Mouse (Mus musculus) brain, adult 2 months (tissue): ENCODE data around the gene Mybpc2.

Source experiments
- DNase-seq: peaks from one replicate; pipeline ENCODE4 v3.0.0; 2011; ENCODE audit warnings: low read depth, low spot score

Gene Mybpc2

DNA sequence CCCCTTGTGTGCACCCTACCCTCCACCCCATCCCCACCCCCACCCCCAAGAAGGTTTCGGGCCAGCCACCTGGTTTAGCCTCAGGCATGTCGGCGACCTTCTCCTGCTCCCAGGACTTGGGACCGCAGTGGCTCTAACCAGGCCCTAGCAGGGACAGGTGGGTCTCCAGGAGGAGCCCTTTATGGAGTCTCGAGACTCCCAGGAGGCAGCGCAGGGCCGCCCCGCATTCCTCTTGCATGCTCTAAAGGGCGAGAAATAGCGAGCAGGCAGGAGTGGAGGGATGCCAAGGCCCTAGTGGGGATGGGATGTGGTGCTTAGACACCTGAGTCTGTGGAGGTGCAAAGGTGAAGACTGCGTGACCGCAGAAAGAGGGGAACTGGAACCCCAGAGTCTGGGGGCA, at the start of gene Mybpc2:
Gene Mybpc2 (minus strand): TSS at position 155 of the 400 bp plus-strand sequence.
- DNase-seq = no peak

DNA sequence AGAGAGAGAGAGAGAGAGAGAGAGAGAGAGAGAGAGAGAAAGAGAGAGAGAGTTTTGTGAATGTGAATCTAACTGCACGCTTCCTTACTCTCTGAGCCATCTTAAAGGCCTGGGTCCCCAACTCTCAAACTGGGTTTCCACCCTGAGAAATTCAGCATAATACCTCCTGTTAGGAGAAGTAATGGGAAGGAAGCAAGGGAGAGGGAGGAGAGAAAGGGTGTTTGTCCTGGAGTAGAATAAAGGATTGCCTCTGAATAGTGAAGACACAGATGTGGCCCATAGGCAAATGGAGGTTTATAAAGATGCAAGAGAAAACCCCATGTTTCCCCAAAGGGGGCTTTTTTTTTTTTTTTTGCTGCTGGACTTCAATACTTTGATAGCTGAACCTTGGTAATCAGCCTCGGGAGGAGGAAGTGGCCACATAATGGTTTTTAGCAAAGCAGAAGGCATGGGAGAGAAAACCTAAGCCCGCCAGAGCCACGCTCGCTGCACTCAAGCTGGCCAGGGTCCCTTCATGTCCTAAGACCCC, 48.6 kb upstream of the Mybpc2 start:
- no peak for DNase-seq

DNA sequence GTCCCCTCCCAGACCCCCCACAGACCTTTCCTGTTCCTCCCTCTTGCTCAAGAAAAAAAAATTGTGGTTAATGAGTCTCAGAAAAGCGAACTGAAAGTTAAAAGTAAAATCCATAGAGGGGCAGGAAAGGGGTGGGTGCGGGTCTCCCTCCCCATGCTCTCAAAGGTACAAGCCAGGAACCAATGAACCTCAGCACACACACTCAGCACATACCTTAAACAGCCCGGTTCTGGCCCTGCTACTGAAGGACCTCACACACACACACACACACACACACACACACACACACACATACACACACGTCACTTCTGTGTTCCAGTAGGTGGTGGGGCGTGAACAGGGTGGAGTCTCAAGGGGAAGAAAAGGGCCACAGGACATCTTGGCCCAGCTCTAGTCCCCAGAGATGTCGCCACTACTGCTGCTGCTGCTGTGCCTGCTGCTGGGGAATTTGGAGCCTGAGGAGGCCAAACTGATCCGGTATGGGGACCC, 47.8 kb upstream of the Mybpc2 start, which contains the start of gene Napsa:
Gene Napsa (plus strand): TSS at position 168 of the 489 bp plus-strand sequence.
- DNase-seq = no peak

DNA sequence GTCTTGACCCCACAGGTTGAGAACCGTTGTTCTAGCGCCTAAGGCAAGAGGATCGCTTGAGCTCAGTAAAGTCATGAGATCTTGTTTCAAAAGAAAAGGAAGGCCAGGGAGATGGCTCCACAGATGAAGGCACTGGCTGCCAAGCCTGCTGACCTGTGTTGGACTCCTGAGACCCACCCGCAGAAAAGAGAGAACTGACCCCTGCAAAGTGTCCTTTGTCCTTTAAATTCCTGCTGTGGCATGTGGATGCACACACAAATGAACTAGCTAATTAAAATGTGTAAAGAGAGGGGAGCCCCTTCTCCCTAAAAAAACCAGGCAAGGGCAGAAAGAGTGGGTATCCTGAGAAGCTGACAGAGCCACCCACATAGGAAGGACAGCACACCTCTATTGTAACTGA, 47.4 kb upstream of the Mybpc2 start:
- no peak for DNase-seq

DNA sequence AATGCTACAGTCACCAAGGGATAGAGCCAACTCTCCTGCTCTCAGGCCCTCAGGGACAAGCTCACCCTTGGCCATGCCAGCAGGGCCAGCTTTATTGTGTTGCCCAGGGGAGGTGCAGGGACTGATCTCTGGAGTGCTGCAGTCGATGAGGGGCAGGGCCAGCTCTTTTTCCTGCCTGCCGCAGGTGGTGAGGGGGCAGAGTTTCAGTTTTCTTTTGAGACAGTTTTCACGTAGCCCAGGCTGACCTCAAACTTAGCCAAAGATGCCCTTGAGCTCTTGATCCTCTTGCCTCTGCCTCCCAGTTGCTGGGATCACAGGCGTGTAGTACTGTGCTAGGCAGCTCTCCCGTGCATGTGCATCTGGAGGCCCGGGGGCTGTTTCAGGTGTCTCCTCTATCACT, 46.5 kb upstream of the Mybpc2 start:
- no peak for DNase-seq

DNA sequence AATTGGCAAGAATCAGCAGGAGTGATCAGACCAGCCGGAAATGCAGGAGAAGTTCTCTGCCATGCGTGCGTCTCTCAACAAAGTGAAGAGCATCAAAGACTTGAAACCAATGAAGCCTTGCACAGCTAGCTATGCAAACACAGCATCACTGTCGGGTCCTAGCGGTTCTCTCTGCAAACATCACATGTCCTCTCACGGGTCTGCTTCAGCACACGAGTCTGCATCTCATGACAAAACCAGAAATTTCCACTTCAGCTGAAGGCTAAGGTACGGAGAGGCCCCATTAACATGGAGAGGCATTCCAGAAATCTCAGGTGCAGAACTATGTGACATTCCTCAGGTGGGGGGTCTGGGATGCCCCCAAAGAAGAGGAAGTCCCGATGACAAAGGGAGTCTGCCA, 44.3 kb upstream of the Mybpc2 start:
- no peak for DNase-seq

DNA sequence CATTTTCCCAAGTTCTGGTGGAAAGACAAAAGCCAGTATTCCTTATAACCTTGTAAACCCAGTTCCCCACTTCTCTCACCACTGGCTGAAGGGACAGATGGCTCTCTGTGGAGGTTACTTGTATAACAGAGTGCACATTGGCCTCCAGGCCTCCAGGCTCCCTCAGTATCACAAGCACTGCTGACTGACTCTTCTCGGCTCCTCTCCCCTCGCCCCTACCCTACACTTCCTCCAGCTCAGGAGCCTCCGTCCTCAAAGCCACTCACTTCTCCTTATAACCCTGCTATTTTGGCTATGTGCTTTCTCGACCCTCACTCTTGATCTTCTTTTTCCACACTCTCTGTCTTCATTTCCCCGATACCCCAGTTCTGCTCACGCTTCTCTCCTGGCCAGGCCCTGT, 41.0 kb upstream of the Mybpc2 start:
- no peak for DNase-seq

DNA sequence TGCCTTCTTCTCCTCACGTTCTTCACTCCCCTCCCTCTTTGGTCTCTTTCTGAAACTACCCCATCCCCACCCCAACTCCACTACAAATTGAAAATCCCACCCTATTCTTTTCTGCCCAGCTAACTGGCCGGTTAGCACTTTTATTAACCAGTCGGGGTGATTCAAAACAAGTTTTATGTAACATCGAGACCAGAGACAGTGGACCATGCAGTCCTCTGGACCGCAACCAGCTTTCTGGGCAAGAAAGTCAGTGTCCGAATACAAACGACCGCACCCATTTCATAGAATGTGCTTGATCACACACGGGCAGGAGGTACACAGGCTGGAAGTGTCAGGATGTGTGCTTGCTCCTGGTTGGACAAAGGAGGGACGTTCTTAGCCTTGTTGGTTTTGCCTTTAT, 40.0 kb upstream of the Mybpc2 start:
- no peak for DNase-seq

DNA sequence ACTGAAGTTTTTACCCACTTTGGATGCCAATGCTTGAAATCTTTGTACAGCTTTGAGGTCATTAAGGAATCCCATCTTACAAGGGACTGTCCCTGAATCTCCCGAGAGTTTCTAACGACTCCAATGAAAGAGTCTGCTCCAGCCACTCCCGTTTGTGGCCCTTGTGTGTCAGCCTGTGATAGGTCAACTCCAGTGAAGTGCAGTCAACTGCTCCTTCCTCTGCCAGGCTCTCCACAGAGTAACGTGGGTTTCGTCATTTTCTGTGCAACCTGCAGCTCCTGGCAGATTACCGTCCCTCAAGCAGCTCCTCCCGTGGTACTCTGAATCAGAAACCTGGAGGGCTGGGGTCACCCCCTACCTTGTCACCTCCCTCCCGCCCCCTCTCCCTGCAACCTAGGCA, 38.8 kb upstream of the Mybpc2 start:
- no peak for DNase-seq

DNA sequence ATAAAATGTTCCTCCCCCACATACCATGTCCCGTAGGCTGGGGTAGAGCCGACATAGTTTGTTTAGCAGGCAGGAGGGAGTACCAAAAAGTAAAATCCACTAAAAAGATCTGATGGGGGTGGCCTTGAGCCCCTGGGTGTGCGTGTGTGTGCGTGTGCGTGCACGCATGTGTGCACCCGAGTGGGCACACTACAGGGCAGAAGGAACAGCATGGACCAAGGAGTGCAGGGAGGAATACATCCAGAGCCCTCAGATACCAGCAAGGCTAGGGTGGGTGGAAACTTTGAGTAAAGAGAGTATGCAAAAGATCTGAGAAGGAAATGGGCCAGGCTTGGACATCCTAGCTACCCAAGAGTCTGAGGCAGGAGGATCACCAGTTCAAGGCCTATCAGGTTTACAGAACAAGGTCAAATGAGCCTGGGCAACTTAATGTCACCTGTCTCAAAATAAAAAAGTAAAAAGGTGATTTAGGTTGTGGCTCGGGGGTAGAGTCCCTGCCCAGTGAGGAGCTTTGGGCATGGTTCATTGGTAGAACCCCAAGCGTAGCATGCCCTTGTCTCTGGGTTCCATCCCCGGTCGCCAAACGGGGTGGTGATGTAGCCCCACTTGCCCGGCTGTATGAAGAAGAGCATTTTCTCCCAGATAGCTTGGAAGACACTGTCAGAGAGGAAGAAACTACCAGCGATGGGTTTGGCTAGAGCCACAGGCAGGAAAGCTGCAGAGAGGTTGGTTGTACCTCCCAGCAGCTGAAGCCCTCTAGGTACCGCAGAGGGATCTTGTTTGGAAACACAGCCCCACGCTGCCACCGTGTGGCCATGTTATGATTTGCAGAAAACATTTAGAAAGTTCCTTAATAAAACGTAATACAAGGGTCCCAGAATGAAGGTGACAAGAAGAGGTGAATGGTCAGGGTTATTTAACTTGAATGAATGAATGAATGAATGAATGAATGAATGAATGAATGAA, 36.3 kb upstream of the Mybpc2 start:
- peak; percentile 93 for DNase-seq

DNA sequence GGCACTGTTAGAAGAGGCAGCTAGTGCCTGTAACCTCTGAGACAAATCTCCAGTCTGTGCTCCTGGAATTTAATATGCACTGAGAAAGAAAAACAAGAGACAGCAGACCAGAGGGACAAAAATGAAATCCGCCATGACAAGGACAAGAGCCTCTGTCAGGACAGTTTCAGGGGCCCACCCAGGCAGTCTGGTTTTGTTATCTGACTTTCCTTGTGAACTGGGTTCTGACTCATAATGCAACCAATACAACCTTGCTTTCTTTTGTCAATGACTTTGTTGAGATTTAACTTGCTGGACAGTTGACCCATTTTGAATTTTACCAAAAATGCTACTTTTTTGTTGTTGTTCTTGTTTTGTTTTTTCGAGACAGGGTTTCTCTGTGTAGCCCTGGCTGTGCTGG, 33.2 kb upstream of the Mybpc2 start:
- no peak for DNase-seq

DNA sequence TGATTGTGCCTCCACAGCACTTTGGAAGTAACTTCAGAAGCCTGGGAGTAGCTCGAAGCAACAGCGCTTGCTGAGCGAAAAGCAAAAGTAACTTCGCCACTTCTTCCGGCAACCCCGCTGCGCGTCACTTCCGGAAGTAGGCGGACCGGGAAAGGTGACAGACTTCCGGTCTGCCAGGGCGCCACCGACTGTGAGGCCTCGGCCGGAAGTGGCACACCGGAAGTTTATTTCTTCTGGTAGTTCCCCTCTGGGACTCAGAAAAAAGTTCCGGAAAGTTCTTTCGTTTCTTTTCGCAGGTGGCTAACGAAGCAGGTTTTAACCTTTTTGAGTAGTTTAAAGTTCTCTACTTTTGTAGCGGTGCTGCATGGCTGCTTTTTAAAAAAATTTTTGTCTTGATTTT, 29.4 kb upstream of the Mybpc2 start, which contains the start of gene Nr1h2:
Gene Nr1h2 (minus strand): TSS at position 126 of the 400 bp plus-strand sequence.
- DNase-seq = peak; percentile 98

DNA sequence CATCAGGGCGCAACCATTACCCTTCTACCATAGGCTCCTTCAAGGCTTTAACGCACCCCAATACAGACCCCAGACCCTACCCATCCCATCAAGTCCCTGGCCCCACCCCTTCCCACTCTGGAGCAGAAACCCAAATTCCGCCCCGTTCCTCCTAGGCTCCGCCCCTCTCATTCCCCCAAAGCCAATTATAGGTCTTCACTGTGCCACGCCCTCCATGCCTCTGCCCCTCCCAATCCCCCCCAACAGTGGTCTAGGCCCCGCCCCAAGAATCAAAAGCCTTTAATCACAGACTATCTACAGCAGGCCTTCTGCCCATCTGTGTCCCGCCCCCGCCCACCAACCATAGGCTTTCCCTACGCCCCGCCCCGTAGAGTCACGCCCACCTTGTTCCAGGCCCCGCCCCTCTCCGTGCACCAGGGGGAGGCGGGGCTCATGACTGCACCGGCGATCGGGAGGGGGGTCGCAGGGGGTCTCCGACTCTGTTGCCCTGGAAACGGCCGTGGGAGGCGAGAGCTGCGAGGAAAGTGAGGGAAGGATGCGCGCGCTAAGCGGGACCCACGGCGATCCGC, 28.8 kb upstream of the Mybpc2 start:
- DNase-seq = peak; percentile 78

DNA sequence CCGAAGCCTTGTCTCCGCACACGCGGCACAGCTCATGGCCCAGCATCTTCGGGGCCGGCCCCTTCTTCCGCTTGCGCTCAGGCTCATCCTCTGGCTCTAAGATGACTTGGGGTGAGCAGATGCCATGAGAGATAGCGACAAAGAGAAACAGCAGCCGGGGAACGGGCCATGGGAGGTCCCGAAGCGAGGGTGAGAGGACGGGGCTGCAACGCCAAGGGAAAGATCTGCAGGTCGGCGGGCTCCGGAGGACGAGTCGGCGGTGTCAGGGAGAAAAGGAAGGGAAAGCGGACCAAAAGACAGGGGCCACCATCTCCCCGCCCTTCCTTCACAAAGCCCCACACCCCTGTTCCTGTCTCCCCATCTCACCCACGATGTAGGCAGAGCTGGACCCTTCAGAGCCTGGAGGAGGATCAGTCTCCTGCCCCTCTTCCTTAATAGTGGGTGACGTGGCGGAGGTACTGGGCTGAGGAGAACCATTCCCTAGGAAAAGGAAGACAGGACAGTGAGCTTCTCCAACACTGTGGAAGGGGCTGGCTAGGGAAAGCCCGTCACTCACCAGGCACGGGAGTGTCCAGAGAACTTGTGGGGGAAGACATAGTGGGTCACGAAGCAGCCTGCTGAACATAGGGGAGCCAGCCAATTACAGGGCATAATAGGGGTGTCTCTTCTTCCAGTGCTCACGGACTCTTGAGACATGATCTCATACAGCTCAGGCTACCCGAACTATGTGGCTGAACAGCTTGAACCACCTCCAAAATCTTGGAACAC, 27.9 kb upstream of the Mybpc2 start:
- DNase-seq = no peak

DNA sequence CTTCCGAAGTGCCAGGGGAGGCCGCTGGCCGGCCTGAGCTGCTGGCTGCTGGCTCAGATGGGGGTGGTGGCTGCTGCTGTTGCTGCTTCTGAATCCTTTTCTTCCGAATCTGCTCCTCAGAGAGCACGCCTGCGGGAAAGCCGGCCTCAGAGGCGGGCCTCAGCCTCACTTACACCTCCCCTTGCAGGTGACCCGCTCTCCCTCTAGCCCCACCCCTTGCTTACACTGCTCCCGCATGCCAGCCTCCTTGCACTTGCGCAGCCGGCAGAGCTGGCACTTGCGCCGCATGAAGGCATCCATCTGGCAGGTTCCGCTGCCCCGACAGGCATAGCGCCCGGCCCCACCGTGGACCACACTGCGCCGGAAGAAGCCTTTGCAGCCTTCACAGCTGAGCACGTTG, 27.3 kb upstream of the Mybpc2 start:
- DNase-seq = no peak

DNA sequence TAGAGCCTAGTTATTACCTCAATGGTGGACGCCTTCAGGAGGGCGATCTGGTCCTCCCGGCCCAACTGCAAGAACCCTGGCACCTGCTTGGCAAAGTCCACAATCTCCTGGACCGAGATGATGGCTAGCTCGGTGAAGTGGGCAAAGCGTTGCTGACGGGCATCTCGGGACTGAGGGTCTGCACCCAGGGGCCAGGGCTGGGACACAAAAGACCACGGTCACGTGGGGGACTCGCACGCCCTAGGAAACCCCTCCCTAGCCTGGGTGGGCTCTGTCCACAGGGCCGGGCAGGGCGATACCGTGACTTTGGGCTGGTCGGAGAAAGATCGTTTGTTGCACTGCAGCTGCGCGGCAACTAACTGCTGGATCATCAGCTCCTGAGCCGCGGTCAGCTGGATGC, 26.8 kb upstream of the Mybpc2 start:
- DNase-seq = no peak

DNA sequence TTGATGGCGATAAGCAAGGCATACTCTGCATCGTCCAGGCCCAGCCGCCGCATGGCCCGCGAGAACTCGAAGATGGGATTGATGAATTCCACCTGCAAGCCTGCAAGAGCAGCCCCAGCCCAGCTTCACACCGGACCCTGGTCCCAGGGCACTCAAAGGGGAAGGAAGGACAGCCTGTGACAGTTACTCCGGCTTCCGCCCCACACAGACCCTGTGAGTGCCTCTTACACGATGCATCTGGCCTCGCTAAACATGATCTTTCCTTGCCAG, 25.9 kb upstream of the Mybpc2 start:
- DNase-seq = no peak

DNA sequence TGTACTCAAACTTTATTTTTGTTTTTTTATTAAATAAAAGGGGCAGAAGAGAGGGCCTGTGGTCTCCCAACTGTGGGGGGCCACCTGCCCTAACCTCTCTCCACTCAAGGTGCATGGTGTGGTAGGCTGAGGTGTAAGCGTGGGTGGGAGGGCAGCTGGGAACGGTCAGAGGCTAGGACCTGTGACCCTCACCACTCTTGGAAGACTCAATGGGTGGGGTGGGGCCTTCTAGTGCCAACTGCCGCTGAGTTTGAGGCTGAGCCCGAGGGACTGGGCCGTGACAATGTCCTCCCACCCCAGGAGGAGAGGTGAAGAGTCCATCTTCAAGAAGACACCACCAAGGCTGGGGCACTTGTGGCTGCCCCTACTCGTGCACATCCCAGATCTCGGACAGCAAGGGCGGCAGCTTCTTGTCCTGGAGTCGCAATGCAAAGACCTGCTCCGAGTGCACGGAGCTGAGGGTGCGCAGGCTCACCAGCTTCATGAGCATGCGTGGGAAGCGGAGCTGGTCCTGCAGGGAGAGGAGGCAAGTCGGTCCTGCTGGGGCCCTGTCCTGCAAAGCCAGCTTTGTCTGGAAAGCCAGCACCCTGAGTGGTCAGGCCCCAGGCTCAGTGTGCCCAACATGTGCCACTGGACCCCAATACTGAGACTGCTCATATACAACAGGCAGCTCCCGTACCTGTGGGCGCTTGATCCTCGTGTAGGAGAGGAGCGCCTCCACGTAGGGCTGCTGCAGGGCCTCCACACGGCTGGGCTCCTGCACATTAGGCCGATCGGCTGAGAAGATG, 25.4 kb upstream of the Mybpc2 start:
- DNase-seq = no peak

DNA sequence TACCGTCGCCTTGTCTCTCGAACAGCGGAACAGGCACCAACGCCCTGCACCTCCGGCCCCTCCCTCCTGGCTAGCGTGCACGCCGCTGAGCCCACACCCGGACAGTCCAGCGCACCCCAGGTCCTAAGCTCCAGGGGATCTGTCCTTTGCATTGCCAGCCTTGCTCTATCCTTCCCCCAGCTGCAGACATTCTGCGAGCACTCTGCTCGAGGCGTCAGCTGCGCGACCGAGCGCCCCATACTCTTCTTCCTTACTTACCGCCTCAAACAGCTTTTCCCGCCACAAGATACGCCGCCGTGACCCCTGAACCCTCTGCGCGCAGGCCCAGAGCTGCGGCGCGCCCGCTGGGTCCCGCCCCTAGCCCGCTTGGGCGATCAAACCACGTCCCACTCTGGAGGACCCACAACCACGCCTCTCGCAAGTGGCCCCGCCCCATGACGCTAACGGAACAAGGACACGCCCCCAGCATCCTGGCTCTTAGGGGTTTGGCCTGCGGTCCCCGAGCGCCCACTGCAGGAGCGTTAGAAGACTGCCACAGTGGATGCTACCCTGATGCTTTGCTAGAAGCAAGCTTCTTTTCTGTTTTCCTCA, 24.1 kb upstream of the Mybpc2 start, which contains the start of gene Pold1:
Gene Pold1 (minus strand): TSS at position 353 of the 591 bp plus-strand sequence.
- peak; percentile 99 for DNase-seq

DNA sequence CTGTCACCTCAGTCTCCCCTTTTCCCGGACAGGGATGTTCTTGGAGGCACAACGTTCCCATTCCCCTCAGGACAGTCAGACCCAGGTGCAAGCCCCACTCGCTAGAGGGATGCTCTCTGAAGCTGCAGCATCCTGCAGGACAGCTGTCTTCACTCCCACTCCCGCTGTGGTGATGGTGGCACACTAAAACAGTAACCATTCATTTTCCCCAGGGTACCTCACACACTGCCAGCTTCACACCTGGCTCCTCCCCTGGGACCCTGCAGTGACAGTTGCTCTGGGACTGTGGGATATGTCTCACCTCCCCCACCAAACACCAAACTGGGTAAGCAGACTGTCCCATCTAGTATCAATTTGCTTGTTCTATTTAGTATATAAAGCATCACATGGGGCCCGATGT, 23.3 kb upstream of the Mybpc2 start:
- no peak for DNase-seq

DNA sequence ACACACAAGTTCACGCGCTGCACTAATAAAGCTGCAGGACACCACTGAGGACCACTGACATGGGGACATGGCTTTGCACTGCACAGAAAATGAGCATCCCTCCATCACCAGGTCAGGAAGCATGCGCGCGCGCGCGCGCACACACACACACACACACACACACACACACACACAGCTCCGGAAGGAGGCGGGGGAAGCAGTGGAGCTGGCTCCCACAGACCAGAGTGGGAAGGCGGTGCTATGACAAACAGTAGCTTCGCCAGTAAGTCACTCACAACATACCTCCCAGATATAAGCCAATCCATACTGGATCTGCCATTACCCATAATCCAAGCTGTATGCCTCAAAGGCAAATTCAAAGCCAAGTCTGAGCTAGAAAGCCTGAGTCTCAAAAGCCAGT, 22.6 kb upstream of the Mybpc2 start:
- no peak for DNase-seq
